Mouse (Mus musculus) embryo, embryonic 10 days (tissue): ENCODE data around the gene Pigx.

ENCODE experiments used
- DNase-seq: peaks from one replicate; pipeline ENCODE4 v3.0.0-alpha.2; 2015; ENCODE audit warnings: low spot score

Pigx gene

DNA sequence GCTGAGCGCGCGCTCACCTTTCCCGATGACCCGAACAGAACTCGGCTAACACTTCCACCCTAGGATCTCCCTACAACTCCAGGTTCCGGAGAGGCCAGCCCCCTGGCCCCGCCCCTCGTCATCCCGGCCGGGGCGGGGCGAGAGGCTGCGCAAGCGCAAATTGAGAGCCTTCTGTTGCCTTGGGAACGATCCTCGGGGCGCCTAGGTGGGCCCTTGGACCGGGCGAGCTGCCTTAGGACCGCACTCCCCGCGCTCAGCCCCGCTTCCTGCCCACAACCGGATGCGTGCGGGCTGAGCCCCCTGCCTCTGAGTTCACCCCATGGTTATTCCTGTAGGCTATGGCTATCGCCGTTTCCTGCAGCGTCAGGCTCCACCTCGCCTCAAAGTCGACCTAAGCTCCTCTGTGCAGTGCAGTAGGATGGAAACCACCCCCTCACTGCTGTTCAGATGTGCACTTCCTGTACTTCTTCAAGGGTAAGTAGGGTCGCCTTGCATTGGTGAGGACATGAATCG is at the start of gene Pigx, which contains the start of gene Cep19:
Pigx (minus strand) TSS at position 103 of the 513 bp plus-strand sequence.
Cep19 (plus strand) TSS at position 163 of the 513 bp plus-strand sequence.
- peak; percentile 91 for DNase-seq

DNA sequence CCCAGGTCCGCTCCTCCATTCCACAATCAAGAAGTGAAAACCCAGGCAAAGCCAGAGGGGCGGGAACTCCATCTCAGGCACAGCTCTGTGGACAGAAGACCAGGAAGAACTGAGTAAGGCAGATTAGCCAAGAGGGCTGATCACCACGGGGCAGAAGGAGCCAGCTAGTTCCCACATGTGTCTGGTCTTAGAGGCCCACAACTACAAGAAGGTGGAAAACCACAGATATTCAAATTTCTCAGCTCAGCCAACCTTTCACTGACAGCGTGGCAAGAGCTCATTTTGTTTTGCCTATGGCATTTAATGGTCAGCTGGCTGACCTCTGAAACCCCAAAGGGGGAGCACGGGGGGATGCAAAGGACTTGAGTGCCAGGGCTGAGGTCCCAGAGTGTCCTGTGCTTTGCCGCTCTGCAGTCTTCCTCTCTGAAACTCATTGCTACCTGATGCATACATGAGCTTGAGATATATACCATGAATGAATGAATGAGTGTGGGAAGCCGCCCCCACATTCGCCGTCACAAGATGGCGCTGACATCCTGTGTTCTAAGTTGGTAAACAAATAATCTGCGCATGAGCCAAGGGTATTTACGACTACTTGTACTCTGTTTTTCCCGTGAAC is 48.2 kb upstream of the Pigx start:
- DNase-seq = no peak

DNA sequence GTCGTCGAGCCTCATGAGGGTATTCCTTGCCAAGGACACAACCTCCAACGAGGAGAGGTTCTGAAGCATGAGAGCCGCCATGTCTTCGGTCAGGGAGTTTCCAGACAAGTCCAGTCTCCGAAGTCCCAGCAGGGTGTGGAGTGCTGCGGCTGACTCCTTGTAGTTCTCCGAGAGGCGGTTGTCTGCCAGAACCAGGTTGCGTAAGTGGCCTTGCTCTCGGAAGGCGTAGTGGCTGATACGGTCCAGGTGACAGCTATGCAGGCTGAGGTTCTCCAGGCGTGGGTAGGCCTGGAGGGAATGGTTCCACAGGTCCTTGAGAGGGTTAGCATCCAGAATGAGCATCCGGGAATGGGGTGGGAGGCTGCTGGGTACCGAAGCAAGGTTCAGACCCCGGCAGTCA is 45.1 kb upstream of the Pigx start:
- DNase-seq = no peak

DNA sequence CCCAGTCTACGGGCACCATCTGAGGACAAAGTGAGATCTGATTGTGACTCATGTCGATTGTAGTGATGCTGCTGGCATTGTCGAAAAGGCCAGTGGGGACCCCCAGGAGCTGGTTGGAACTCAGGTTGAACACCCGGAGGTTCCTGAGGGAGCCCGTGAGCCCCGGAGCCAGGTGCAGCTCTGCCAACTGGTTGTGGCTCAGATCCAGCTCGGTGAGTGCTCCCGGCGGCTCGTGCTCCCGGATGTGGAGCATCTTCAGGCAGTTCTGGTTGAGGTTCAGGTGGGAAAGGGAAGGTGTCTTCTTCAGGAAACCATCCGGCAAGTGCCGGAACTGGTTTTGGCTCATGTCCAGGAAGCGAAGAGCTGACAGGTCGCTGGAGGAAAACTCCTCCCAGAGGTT is 44.2 kb upstream of the Pigx start:
- DNase-seq = no peak

DNA sequence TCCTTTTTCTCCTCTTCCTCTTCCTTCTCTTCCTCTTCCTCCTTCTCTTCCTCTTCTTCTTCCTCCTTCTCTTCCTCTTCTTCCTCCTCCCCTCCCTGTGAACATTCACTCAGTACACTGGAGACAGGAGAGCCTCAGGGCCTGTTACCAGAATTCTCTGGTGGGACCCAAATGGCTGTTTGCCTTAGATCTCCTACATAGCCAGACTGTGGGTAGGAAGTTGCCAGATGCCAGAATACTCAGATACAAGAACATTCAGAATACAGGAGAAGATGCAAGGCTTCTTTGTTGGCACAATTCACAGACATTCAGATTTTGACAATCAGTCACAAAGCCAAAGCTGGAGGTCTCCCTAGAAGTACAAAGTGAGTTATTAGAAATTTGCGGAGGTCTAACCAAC is 39.4 kb upstream of the Pigx start:
- no peak for DNase-seq

DNA sequence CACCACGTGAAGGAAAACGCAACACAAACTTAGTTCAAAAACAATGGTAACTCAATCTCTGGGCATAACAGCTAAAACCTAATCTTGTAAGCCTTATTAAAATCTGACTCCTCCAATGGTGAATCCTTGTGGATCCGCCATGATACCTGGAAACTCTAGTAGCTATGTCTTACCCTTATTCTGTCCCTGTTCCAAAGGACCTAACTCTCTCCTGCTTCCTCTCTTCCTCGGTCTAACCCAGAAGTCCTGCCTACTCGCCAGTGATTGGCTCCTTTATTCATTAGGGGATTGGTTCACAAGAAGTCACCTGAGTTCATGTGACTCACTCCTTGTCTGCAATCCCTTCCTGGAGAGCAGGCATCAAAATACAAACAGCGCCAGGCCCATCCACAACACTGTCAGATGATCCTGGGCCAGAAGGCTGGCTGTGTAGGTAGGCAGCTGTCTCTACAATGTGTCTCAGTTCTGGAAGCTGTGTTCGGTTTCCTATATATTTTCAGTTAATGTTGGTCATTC is 36.4 kb upstream of the Pigx start:
- no peak for DNase-seq

DNA sequence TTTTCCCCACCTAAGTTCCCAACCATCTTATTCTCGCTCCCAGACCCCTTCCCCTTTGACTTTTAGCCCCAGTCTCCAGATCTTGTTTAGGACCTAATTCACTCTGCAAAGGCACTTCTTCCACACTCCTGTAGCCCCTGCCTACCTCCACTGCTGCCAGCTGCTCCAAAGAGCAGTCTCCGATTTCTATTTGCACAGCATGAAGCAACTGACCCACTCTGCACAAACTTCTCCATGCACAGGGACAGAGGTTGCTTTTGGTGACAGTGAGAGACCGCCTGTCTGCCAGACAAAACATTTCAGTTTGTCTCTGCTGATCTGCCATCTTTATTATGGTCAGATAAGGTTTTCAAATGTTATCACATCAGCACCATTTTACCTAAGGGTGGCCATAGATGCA is 33.6 kb upstream of the Pigx start:
- no peak for DNase-seq

DNA sequence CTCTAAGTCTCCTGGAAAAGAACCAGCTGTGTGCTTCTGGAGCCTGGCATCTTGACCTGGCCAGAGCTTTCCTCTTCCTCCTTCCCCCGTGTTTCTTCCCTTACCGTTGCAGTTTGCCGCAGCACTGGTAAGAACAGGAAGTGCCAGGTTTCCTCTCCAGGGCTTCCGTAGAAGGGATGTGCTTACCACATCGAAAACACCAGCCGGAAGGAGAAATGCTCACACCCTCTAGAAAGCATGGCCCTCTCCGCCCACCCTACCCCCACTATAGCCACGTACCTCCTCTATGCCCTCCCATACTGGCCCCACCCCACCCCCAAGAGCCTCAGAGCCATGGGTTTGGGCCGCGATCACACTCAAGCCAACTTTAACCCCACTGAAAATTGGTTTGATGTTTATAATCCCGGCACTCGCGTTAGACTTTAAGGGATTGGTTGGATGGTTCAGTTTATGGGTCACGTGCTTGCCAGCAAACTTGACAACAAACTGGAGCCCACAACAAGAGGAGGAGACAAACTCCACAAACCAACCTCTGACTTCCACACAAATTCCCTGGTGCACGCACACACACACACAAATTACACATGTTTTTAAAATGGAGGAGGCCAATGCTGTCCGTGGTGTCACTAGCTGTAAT is 30.8 kb upstream of the Pigx start:
- DNase-seq = peak; percentile 22

DNA sequence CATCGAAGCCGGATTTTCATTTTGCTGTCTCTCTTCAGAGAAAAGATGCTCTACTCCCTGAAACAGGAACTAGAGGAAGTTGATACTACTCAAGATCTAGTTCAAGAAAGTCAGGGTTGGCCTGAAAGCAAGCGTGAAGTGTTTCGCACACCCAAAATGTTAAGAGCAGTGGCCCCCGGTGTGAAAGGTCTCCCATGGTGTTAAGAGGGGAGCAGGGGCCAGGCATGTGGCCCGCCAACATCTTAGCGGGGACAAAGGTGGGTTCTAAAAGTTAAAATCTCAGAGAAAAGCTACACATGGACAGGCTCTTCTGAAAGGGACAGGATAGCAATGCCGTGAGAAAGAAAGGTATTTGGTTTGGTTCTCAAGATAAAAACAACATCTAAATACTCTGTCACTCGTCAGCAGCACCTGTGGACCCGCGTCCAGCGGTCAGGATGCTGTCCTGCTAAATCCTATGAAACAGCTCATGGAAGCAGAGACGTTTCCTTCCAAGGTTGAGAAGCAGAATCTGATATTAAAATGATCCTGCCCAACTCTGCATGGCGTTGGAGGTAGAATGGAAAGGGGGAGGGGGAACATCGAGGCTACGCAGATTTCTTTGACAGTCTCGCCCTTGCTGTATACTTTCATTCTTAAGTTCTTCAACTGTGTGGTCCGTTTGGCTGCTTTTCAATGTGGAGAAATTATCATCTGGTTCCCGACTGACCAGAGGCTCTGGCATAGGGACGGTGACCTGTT is 30.1 kb upstream of the Pigx start:
- no peak for DNase-seq

DNA sequence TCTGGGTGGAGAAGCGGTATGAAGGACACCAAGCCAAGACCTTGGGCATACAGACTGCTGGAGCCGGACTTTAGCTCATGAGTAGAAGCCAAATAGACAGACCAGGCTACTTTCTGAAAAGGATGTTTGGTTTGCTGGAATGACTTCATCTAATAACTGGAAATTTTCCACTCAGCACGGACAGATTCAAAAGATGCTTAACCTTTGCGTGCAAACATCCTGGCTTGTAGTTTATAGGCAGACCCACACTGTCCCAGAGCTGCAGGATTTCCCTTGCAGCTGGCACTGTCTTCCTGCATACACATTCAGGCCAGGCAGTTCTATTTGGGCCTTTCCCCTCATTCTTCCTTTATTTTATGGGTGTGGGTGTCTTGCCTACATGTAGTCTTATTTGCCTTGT is 27.5 kb upstream of the Pigx start:
- DNase-seq = no peak

DNA sequence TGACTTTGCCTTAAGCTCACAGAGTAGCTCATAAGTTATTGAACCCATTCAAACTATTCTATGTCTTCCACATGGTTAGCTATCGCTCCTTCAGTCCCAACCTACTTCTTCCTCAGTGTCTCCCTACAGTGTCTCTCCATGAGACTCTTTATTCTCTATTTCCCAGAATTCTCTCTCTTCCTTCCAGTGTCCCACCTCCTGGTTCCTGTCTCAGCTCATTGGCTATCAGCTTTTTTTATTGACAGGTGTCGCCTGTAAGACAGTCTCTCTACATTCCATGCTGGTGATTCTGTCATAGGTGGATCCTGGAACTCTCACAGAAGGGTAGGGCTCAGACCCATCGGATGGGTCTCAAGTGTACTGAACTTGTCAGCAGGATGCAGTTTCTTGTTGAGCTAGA is 25.8 kb upstream of the Pigx start:
- DNase-seq = no peak

DNA sequence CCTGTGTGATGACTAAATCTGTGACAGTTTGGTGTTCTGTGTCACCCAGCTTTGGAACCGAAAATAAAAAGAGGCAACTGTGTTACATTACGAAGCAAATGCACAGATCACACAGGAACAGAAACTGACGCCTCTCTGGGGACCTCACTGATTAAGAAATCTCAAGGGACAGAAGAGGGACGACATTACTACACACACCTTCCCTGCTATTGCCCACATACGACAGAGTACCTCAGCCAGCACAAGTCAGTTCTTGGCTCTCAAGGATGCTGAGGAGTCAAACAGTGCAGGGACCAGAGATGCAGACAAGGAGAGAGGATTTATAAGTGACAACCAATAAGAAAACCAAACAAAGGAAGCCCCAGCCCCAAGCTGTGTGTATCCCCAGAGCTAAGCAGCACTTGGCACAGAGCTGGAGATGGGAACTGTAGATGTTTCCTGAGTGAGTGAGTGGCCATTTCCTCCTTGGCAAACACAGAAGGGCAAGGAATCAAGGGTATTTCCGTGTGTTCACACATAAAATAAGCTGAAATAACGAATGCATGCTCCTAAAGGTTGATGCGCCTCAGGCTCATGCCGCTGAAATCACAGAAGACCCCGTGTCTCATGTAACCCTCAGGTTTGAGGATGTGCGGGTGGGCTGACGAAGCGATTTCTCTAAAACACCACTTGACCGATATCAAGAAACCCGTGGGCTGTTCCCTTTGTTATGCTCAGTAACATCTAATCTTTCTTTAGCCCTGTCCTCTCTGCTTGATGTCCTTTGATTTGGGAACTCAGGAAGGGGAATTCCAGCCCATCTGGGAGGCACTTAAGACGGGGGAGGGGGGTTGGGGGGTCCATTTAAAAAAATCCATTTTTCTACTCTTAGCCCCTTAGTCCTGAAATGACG is 25.1 kb upstream of the Pigx start:
- no peak for DNase-seq

DNA sequence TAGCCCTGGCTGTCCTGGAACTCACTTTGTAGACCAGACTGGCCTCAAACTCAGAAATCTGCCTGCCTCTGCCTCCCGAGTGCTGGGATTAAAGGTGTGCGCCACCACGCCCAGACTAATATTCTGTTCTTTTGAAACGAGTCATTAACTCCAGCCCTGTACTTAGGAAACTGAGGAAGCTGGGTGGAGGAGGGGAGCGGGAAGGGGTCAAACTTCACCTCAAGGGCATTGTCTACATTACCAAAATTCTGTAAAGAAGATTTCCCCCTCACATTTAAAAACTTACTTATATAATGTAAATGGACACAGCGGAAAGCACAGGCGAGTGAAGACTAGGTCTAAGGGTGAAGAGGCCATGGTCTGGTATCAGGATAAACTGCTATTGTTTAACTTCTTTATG is 24.5 kb upstream of the Pigx start:
- DNase-seq = no peak

DNA sequence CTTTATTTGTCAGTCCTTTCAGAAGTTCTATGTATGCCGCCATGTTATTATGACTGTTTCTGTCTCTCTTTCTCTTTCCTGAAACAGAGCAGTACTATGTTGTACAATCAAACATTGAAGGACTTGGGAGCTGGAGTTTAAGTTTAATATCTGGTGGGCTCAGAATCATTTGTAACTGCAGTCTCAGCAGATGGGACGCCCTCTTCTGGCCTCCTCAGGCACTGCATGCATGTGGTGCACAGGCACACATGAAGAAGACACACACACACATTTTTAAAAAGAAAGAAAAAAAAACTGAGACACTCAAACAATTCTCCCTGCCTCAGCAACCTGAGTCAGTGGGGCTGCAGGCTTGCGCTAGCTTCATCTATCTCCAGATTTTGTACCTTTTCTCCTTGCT is 20.9 kb upstream of the Pigx start:
- no peak for DNase-seq

DNA sequence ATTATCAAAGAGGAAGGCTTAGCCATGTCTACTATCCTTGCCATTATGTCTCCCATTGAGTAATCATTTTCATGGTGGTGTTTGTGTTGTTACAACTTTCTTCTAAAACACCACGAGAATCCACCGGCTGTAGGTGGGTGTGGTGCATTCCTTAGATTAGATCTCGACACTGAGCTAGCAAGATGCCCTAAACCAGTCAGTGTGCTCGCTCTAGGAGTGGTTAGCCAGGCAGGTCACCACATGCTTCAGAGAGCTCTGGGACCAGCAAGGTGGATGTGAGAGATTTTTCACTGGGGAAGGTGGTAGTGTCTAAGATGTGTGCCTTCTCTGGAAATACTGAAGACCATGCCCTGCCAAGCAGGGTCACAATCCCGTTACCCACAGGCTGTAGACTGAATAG is 16.6 kb upstream of the Pigx start:
- DNase-seq = no peak

DNA sequence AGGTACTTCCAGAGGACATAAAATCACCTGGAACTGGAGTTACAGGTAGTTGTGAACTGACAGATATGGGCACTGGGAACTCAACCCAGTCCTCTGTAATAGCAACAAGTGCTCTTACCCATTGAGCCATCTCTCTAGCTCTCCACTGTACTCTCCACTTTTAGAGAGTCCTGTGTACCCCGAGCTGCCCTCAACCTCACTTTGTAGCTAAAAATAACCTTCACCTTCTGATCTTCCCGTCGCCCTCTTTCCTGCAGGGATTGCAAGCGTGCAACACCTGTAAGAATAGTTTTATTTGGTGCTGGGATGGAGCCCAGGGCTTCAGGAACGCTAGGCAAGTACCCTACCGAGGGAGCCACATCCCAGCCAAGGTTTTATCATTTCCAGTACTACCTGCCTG is 16.2 kb upstream of the Pigx start:
- no peak for DNase-seq

DNA sequence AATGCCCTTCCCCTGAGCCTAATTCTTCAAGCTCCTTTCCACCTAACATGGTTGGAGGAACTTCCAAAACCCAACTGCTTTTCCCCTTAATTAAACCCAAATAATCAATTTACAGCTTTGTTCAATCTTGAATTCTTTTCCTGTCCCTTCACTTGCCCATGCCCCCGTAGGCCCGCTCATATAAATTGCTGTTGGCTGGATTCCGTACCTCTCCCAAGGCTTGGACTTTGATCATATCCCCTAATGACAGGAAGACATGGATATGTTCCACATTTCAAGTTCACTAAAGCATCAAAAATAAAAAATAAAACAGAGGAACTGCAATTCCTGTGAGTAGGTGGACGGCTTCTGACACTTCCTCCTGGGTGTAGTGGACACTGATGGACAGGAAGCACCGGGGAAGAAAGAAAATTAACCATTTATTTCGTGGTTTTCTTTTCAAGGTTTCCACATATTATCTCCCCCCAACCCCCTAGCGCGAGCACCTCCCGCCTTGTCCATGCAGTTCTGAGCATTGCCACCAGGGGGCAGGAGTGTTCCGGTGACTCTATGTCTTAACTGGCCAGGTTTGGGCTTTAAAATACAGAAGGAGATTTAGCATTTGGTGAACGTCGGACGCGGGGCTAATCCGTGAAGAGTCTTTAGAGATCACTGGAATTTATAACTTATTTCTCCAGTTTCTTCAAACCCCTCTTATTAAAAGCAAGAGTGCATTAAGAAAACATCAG is 15.6 kb upstream of the Pigx start:
- peak; percentile 87 for DNase-seq

DNA sequence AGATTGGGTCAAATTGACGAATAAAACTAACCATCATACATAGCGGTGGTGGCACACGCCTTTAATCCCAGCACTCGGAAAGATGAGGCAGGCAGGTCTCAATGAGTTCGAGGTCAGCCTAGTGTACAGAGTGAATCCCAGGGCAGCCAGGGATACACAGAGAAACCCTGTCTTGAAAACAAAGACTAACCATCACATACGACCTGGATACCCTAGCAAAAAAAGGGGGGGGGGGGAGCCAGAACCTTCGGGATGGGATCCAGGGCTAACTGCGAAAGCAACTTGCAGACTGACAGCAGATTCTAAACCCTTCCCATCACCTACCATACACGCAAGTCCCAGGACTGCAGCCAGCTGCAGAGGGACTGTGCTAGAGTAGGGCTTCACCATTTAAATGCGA is 14.9 kb upstream of the Pigx start:
- no peak for DNase-seq

DNA sequence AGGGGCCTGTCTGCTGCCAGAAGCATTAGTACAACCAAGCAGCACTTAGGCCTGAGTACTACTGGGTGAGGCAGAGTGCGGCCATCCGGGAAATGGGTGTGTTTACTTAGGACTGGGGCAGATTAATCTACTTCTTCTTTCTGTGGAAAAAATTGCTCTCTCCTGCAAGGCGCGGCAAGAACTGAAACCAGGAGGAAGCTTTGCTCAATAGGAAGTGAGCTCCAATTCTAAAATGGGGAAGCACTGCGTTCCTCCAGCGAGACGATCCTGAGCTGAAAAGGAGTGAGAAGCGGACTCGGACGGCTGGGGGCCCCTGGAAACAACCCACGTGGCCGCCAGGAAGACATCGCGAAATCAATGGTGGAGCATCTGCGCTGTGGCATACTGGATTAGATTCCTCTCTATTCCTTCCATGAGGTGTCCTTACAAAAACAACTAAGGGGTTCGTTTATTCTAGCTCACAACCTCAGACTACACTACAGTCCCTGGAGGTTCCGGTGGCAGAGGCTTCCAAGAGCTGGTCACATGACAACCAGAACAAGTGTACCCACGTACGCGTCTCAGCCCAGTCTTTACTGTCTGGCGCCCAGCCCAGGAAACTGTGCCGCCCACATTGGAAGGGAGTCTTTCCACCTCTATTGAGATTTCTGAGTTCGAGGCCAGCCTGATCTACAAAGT is 14.1 kb upstream of the Pigx start:
- no peak for DNase-seq

DNA sequence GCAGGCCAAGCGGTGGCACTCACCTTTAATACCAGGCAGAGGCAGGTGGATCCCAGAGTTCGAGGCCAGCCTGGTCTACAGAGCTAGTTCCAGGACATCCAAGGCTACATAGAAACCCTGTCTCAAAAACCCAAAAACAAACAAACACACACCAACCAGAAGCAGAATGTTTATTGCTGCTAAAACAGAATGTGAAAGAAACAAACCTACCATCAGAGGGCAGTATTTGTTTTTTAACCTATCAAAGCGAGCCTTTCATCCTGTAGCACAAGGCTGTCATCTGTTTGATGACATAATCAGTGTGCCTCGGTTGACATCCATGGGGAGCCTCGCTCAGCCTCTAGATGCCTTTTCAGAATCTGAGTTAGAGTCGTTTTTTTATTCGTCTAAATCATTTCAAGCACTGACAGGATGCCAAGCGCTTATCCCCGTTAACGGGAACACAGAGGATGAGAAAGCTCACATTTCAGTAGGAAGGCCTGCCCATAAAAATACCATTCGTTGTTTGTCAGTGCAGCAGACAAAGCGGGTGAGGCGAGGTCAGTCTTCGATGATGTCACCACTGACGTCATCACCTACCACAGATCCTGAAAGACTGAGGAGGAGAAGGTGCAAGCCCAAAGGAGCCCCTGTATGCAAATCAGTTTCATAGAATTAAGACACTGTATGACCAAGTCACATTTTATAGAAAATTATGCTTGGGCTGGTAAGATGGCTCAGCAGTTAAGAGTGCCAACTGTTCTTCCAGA is 11.6 kb upstream of the Pigx start:
- DNase-seq = no peak
